Mouse (Mus musculus) right cerebral cortex, postnatal 25 days (tissue): ENCODE data around the gene Clta.

Experiments used
- DNase-seq: peaks from one replicate; pipeline ENCODE4 v3.0.0; 2022

Clta gene

GRCm38 (mm10) chr4:44004126-44004525 lies at the start of gene Clta:
Clta (plus strand) TSS chr4:44004452.
- DNase-seq = no peak

- peak; percentile 53 for DNase-seq
Measured at GRCm38 (mm10) chr4:43957292-43957845, 46.9 kb upstream of the Clta start, which contains the start of gene Glipr2. Glipr2 (plus strand) TSS chr4:43957401.

- DNase-seq = no peak
Measured at GRCm38 (mm10) chr4:43957846-43958461, 46.3 kb upstream of the Clta start.

- no peak for DNase-seq
Measured at GRCm38 (mm10) chr4:43959523-43960179, 44.6 kb upstream of the Clta start.

- DNase-seq = no peak
Measured at GRCm38 (mm10) chr4:43960207-43960606, 44.0 kb upstream of the Clta start.

- DNase-seq = no peak
Measured at GRCm38 (mm10) chr4:43964326-43964833, 39.9 kb upstream of the Clta start.

- DNase-seq = no peak
Measured at GRCm38 (mm10) chr4:43964951-43965684, 39.1 kb upstream of the Clta start.

GRCm38 (mm10) chr4:43965856-43966535 lies 38.3 kb upstream of the Clta start:
- DNase-seq = no peak

- DNase-seq = peak; percentile 35
Measured at GRCm38 (mm10) chr4:43968650-43969049, 35.6 kb upstream of the Clta start.

- DNase-seq = no peak
Measured at GRCm38 (mm10) chr4:43969373-43969772, 34.9 kb upstream of the Clta start.

GRCm38 (mm10) chr4:43970393-43971330 lies 33.6 kb upstream of the Clta start:
- DNase-seq = no peak

GRCm38 (mm10) chr4:43971541-43972136 lies 32.6 kb upstream of the Clta start:
- DNase-seq = no peak

- no peak for DNase-seq
Measured at GRCm38 (mm10) chr4:43972137-43972591, 32.1 kb upstream of the Clta start.

- DNase-seq = peak; percentile 39
Measured at GRCm38 (mm10) chr4:43973526-43973981, 30.7 kb upstream of the Clta start.

GRCm38 (mm10) chr4:43974914-43975616 lies 29.2 kb upstream of the Clta start:
- no peak for DNase-seq

- DNase-seq = no peak
Measured at GRCm38 (mm10) chr4:43976223-43976740, 28.0 kb upstream of the Clta start.

GRCm38 (mm10) chr4:43978521-43979443 lies 25.5 kb upstream of the Clta start:
- no peak for DNase-seq

GRCm38 (mm10) chr4:43979746-43980145 lies 24.5 kb upstream of the Clta start:
- peak; percentile 86 for DNase-seq

GRCm38 (mm10) chr4:43980236-43980635 lies 24.0 kb upstream of the Clta start:
- DNase-seq = no peak
